Mouse (Mus musculus): ENCODE measurements at regions not wholly inside any gene's neighbourhood (a gene's known extent, or its start where the extent isn't known, plus 50 kb on each side); places are given as distances from the start of the nearest gene placed in this dataset.
A peak's percentile ranks its signal among the peaks of the same experiment; 100 is the strongest.

- Histone ChIP-seq H3K4me2 (replicated peaks; ENCODE audit: low read depth, low read length) (no peak overlapping the region), H3K4me1 (ENCODE audit: insufficient read depth, low read length) (peaks cover 5% of the 10 kb centered on the region; the same call in 1 of the 2 replicates), H3K9ac (replicated peaks; ENCODE audit: low read length) (no peak overlapping the region), H3K36me3 (ENCODE audit: insufficient read depth, low read length) (no peaks in the 10 kb centered on the region), H3K27ac (ENCODE audit: low read length) (no peak overlapping the region), H3K27me3 (ENCODE audit: insufficient read depth, low read length) (no peaks in the 10 kb centered on the region), H3K4me3 (ENCODE audit: low read length) (no peak overlapping the region), H3K9me3 (ENCODE audit: low read length) (0 out of 2 replicates have a peak, but pooled peaks cover 2% of the 10 kb centered on the region)
- ATAC-seq (ENCODE audit: low FRiP score, low TSS enrichment): no peak
- 74% methylated on average over 9 of the region's 9 CpGs for WGBS
Measured at GRCm38 (mm10) chr13:47843011-47843410, 418.0 kb upstream of the Id4 start.

- Histone ChIP-seq H3K9me3 (ENCODE audit: low read length) (0 out of 2 replicates have a peak, but pooled peaks cover 2% of the 10 kb centered on the region), H3K4me1 (ENCODE audit: insufficient read depth, low read length) (peaks cover 5% of the 10 kb centered on the region; the same call in 1 of the 2 replicates), H3K4me2 (replicated peaks; ENCODE audit: low read depth, low read length) (no peak overlapping the region), H3K27ac (ENCODE audit: low read length) (no peak overlapping the region), H3K27me3 (ENCODE audit: insufficient read depth, low read length) (no peaks in the 10 kb centered on the region), H3K36me3 (ENCODE audit: insufficient read depth, low read length) (no peaks in the 10 kb centered on the region), H3K4me3 (ENCODE audit: low read length) (no peak overlapping the region), H3K9ac (replicated peaks; ENCODE audit: low read length) (no peak overlapping the region)
- no peak for ATAC-seq (ENCODE audit: low FRiP score, low TSS enrichment)
- 53% methylated on average over 13 of the region's 13 CpGs for WGBS
Measured at GRCm38 (mm10) chr13:47843541-47844267, 417.3 kb upstream of the Id4 start.

- Histone ChIP-seq H3K4me1 (ENCODE audit: insufficient read depth, low read length) (peaks cover 5% of the 10 kb centered on the region; the same call in 1 of the 2 replicates), H3K4me2 (replicated peaks; ENCODE audit: low read depth, low read length) (no peak overlapping the region), H3K9ac (replicated peaks; ENCODE audit: low read length) (no peak overlapping the region), H3K4me3 (ENCODE audit: low read length) (no peak overlapping the region), H3K27ac (ENCODE audit: low read length) (no peak overlapping the region), H3K9me3 (ENCODE audit: low read length) (0 out of 2 replicates have a peak, but pooled peaks cover 2% of the 10 kb centered on the region), H3K27me3 (ENCODE audit: insufficient read depth, low read length) (no peaks in the 10 kb centered on the region), H3K36me3 (ENCODE audit: insufficient read depth, low read length) (no peaks in the 10 kb centered on the region)
- no peak for ATAC-seq (ENCODE audit: low FRiP score, low TSS enrichment)
- 88% methylated on average over 3 of the region's 3 CpGs for WGBS
Measured at GRCm38 (mm10) chr13:47846713-47847112, 414.3 kb upstream of the Id4 start.

- Histone ChIP-seq H3K27ac (ENCODE audit: low read length) (no peak overlapping the region), H3K9ac (replicated peaks; ENCODE audit: low read length) (no peak overlapping the region; the same call in 1 of the 2 replicates), H3K4me3 (ENCODE audit: low read length) (no peak overlapping the region), H3K4me1 (ENCODE audit: insufficient read depth, low read length) (no peaks in the 10 kb centered on the region), H3K9me3 (ENCODE audit: low read length) (0 out of 2 replicates have a peak, but pooled peaks cover 2% of the 10 kb centered on the region), H3K36me3 (ENCODE audit: insufficient read depth, low read length) (no peaks in the 10 kb centered on the region), H3K4me2 (replicated peaks; ENCODE audit: low read depth, low read length) (no peak overlapping the region), H3K27me3 (ENCODE audit: insufficient read depth, low read length) (no peaks in the 10 kb centered on the region)
- 62% methylated on average over 11 of the region's 11 CpGs for WGBS
- 0 out of 2 replicates have a peak, but pooled peaks have one; percentile 19 for ATAC-seq (ENCODE audit: low FRiP score, low TSS enrichment)
Measured at GRCm38 (mm10) chr13:47848371-47849188, 412.4 kb upstream of the Id4 start.

GRCm38 (mm10) chr13:47855422-47856108, 405.5 kb upstream of the Id4 start:
- Histone ChIP-seq H3K9me3 (ENCODE audit: low read length) (no peaks in the 10 kb centered on the region), H3K4me3 (ENCODE audit: low read length) (peak overlapping the region; percentile 10), H3K4me1 (ENCODE audit: insufficient read depth, low read length) (peaks cover 12% of the 10 kb centered on the region; the same call in 1 of the 2 replicates), H3K4me2 (replicated peaks; ENCODE audit: low read depth, low read length) (peak overlapping the region; percentile 42), H3K27ac (ENCODE audit: low read length) (no peak overlapping the region), H3K36me3 (ENCODE audit: insufficient read depth, low read length) (no peaks in the 10 kb centered on the region), H3K27me3 (ENCODE audit: insufficient read depth, low read length) (0 out of 2 replicates have a peak, but pooled peaks cover 2% of the 10 kb centered on the region), H3K9ac (replicated peaks; ENCODE audit: low read length) (no peak overlapping the region; the same call in 1 of the 2 replicates)
- ATAC-seq (ENCODE audit: low FRiP score, low TSS enrichment): no peak
- 6% methylated on average over 22 of the region's 22 CpGs for whole genome bisulfite sequencing

GRCm38 (mm10) chr13:47858946-47859345, 402.1 kb upstream of the Id4 start:
- Histone ChIP-seq H3K27me3 (ENCODE audit: insufficient read depth, low read length) (0 out of 2 replicates have a peak, but pooled peaks cover 2% of the 10 kb centered on the region), H3K36me3 (ENCODE audit: insufficient read depth, low read length) (no peaks in the 10 kb centered on the region), H3K4me1 (ENCODE audit: insufficient read depth, low read length) (peaks cover 14% of the 10 kb centered on the region; the same call in 1 of the 2 replicates)

GRCm38 (mm10) chr13:47860316-47860715, 400.7 kb upstream of the Id4 start:
- Histone ChIP-seq H3K9ac (replicated peaks; ENCODE audit: low read length) (no peak overlapping the region), H3K4me2 (replicated peaks; ENCODE audit: low read depth, low read length) (no peak overlapping the region), H3K27me3 (ENCODE audit: insufficient read depth, low read length) (no peaks in the 10 kb centered on the region), H3K9me3 (ENCODE audit: low read length) (no peaks in the 10 kb centered on the region), H3K36me3 (ENCODE audit: insufficient read depth, low read length) (no peaks in the 10 kb centered on the region), H3K27ac (ENCODE audit: low read length) (no peak overlapping the region), H3K4me3 (ENCODE audit: low read length) (no peak overlapping the region), H3K4me1 (ENCODE audit: insufficient read depth, low read length) (peaks cover 10% of the 10 kb centered on the region; the same call in 1 of the 2 replicates)
- ATAC-seq (ENCODE audit: low FRiP score, low TSS enrichment): no peak; the same call in 1 of the 2 replicates
- WGBS: 50% methylated on average over 8 of the region's 8 CpGs

More at GRCm38 (mm10) chr13:47858946-47859345, 402.1 kb upstream of the Id4 start:
- no peak overlapping the region for H3K9ac ChIP-seq (replicated peaks; ENCODE audit: low read length)
- H3K9me3 ChIP-seq (ENCODE audit: low read length): no peaks in the 10 kb centered on the region
- no peak overlapping the region for H3K4me3 ChIP-seq (ENCODE audit: low read length)
- ATAC-seq (ENCODE audit: low FRiP score, low TSS enrichment): no peak
- no peak overlapping the region for H3K27ac ChIP-seq (ENCODE audit: low read length)
- no peak overlapping the region for H3K4me2 ChIP-seq (replicated peaks; ENCODE audit: low read depth, low read length)
- WGBS: 85% methylated on average over 4 of the region's 4 CpGs

GRCm38 (mm10) chr13:47862896-47863295, 398.1 kb upstream of the Id4 start:
- H3K4me3 ChIP-seq (ENCODE audit: low read length): no peak overlapping the region
- H3K4me1 ChIP-seq (ENCODE audit: insufficient read depth, low read length): 0 out of 2 replicates have a peak, but pooled peaks cover 3% of the 10 kb centered on the region
- no peaks in the 10 kb centered on the region for H3K9me3 ChIP-seq (ENCODE audit: low read length)
- no peak overlapping the region for H3K9ac ChIP-seq (replicated peaks; ENCODE audit: low read length)
- no peaks in the 10 kb centered on the region for H3K36me3 ChIP-seq (ENCODE audit: insufficient read depth, low read length)
- no peaks in the 10 kb centered on the region for H3K27me3 ChIP-seq (ENCODE audit: insufficient read depth, low read length)
- no peak overlapping the region for H3K4me2 ChIP-seq (replicated peaks; ENCODE audit: low read depth, low read length)
- no peak overlapping the region for H3K27ac ChIP-seq (ENCODE audit: low read length)
- WGBS: 48% methylated on average over 3 of the region's 3 CpGs
- no peak for ATAC-seq (ENCODE audit: low FRiP score, low TSS enrichment)

GRCm38 (mm10) chr13:47868656-47869055, 392.4 kb upstream of the Id4 start:
- ATAC-seq (ENCODE audit: low FRiP score, low TSS enrichment): no peak
- Histone ChIP-seq H3K4me3 (ENCODE audit: low read length) (no peak overlapping the region), H3K36me3 (ENCODE audit: insufficient read depth, low read length) (no peaks in the 10 kb centered on the region), H3K27ac (ENCODE audit: low read length) (no peak overlapping the region), H3K4me1 (ENCODE audit: insufficient read depth, low read length) (peaks cover 5% of the 10 kb centered on the region; the same call in 1 of the 2 replicates), H3K9ac (replicated peaks; ENCODE audit: low read length) (no peak overlapping the region), H3K27me3 (ENCODE audit: insufficient read depth, low read length) (no peaks in the 10 kb centered on the region), H3K4me2 (replicated peaks; ENCODE audit: low read depth, low read length) (no peak overlapping the region), H3K9me3 (ENCODE audit: low read length) (no peaks in the 10 kb centered on the region)
- WGBS: 70% methylated on average over 4 of the region's 4 CpGs
